Mouse (Mus musculus) limb, embryonic 12.5 days (tissue): ENCODE measurements at regions not wholly inside any gene's neighbourhood (a gene's known extent, or its start where the extent isn't known, plus 50 kb on each side); places are given as distances from the start of the nearest gene placed in this dataset.

Experiments
- ATAC-seq: fragments of 200-750 bp; cut with Nextera tagmentation; 2 replicates; pipeline ENCODE4 v1.8.0; 2017; ENCODE audit warnings: low read depth, moderate TSS enrichment; ENCODE audit not compliant: insufficient number of reproducible peaks, insufficient read depth, low FRiP score, low TSS enrichment
- H3K27ac ChIP-seq: fragments of 300-500 bp; sonication (generic); 2 replicates; pipeline ENCODE4 v1.5.1; 2016; ENCODE audit warnings: mild to moderate bottlenecking, moderate library complexity
- H3K27me3 ChIP-seq: fragments of 300-500 bp; sonication (generic); 2 replicates; pipeline ENCODE4 v1.6.1; 2016; ENCODE audit warnings: mild to moderate bottlenecking, moderate library complexity
- H3K36me3 ChIP-seq: fragments of 300-500 bp; sonication (generic); 2 replicates; pipeline ENCODE4 v1.6.1; 2016; ENCODE audit warnings: mild to moderate bottlenecking, moderate library complexity
- H3K4me1 ChIP-seq: fragments of 300-500 bp; sonication (generic); replicated peaks from 2 replicates; pipeline ENCODE4 v1.6.1; 2016
- H3K4me2 ChIP-seq: fragments of 300-500 bp; sonication (generic); 2 replicates; pipeline ENCODE4 v1.6.1; 2016; ENCODE audit warnings: mild to moderate bottlenecking, moderate library complexity
- H3K4me3 ChIP-seq: fragments of 300-500 bp; sonication (generic); replicated peaks from 2 replicates; pipeline ENCODE4 v1.5.1; 2016; ENCODE audit warnings: mild to moderate bottlenecking
- H3K9ac ChIP-seq: fragments of 300-500 bp; sonication (generic); replicated peaks from 2 replicates; pipeline ENCODE4 v1.6.1; 2016; ENCODE audit warnings: mild to moderate bottlenecking, moderate library complexity
- H3K9me3 ChIP-seq: fragments of 300-500 bp; sonication (generic); 2 replicates; pipeline ENCODE4 v1.6.1; 2016; ENCODE audit warnings: mild to moderate bottlenecking, moderate library complexity
- WGBS: fragments of 180-500 bp; shearing (Covaris S2); methylation state at CpG from one replicate; pipeline ENCODE4 v1.1.7; 2016; 5-methylcytosine and 5-hydroxymethylcytosine counted together

DNA sequence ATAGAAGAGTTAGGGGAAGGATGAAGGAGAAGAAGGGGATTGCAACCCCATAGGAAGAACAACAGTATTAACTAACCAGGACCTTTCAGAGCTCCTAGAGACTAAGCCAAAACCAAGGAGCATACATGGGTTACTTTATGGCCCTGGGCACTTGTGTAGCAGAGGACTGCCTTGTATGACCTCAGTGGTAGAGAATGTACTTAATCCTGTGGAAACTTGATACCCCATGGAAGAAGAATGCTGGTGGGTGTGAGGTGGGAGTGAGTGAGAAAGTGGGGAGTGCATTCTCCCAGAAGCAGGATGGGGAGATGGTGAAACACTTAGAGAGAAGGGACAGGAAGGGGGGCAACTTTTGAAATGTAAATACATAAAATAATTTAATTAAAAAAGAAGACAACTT lies 75.4 kb upstream of the Manea start:
- H3K9me3 ChIP-seq = no peaks in the 10 kb centered on the region
- H3K4me1 ChIP-seq = no peaks in the 10 kb centered on the region
- ATAC-seq = no peak
- no peaks in the 10 kb centered on the region for H3K27me3 ChIP-seq
- H3K36me3 ChIP-seq = no peaks in the 10 kb centered on the region
- H3K9ac ChIP-seq = no peak overlapping the region
- no peak overlapping the region for H3K27ac ChIP-seq
- no peak overlapping the region for H3K4me3 ChIP-seq
- H3K4me2 ChIP-seq = no peak overlapping the region

DNA sequence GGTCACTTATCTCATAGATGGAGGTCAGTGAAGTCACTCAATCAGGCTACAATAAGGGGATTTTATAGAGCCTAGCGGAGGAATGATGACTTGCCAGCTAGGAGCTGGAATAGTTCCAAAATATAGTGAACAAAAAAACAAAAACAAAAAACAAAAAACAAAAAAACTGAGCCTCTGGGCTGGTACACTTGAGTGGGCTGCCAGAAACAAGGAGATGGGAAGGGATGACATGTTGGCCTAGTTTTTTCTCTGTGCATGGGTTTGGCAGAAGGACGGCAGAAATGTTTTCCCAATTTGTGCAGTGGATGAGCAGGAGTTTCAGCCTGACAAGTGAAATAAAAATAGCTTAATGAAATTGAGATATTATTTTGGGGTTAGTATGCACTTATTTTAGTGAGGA lies 57.6 kb upstream of the Manea start:
- Histone ChIP-seq H3K9me3 (no peaks in the 10 kb centered on the region), H3K4me2 (no peak overlapping the region), H3K27me3 (no peaks in the 10 kb centered on the region), H3K36me3 (no peaks in the 10 kb centered on the region), H3K27ac (no peak overlapping the region), H3K4me3 (no peak overlapping the region), H3K9ac (no peak overlapping the region), H3K4me1 (no peaks in the 10 kb centered on the region)
- no peak for ATAC-seq
- WGBS = 74% methylated on average over 2 of the region's 2 CpGs

DNA sequence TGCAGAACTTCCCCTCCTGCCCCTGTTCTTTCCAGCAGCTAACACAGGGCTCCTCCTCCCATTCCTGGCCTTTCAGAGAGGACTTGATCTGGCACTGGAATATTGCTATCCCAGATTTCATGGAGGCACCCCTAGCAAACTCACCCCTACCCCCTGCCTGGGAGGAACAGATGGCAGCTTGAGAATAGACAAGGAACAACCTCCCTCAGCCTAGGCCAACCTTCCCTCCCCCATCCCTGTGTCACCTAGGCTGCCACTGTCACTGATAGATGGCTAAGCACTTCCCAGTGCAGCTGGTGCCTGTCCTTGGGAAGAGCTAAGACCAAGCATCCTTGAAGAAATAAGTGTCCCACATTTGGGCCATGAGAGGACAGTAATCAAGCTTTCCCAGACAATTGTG lies 55.5 kb upstream of the Manea start:
- H3K4me3 ChIP-seq = no peak overlapping the region
- H3K4me1 ChIP-seq = no peaks in the 10 kb centered on the region
- no peak overlapping the region for H3K9ac ChIP-seq
- H3K27me3 ChIP-seq = no peaks in the 10 kb centered on the region
- H3K27ac ChIP-seq = no peak overlapping the region
- no peaks in the 10 kb centered on the region for H3K9me3 ChIP-seq
- ATAC-seq = no peak
- no peaks in the 10 kb centered on the region for H3K36me3 ChIP-seq
- H3K4me2 ChIP-seq = no peak overlapping the region
